Mouse (Mus musculus) kidney, embryonic 16.5 days (tissue): ENCODE data around the gene 2310057N15Rik. TPM values are rescaled to one million over a fixed set of nuclear protein-coding genes. Genes with fewer than 3 reads are reported as not detected.
"Not testable (repeated sequence)": the region's sequence is repeated elsewhere in the genome, so short reads cannot be mapped to it uniquely, and the experiment has no call there.

Source experiments
- ATAC-seq: fragments of 200-750 bp; cut with Nextera tagmentation; 2 replicates; pipeline ENCODE4 v1.8.0; 2017; ENCODE audit warnings: moderate TSS enrichment; ENCODE audit not compliant: low FRiP score, low TSS enrichment
- H3K27ac ChIP-seq: fragments of 300-500 bp; sonication (generic); 2 replicates; pipeline ENCODE4 v1.5.1; 2014; ENCODE audit warnings: low read length
- H3K27me3 ChIP-seq: fragments of 300-500 bp; sonication (generic); 2 replicates; pipeline ENCODE4 v1.6.1; 2014; ENCODE audit warnings: low read length, control low read depth, mixed read lengths; ENCODE audit not compliant: insufficient read depth
- H3K36me3 ChIP-seq: fragments of 300-500 bp; sonication (generic); 2 replicates; pipeline ENCODE4 v1.6.1; 2014; ENCODE audit warnings: low read length, control low read depth, mixed read lengths; ENCODE audit not compliant: insufficient read depth
- H3K4me1 ChIP-seq: fragments of 300-500 bp; sonication (generic); 2 replicates; pipeline ENCODE4 v1.6.1; 2014; ENCODE audit warnings: low read length, control low read depth, mixed read lengths; ENCODE audit not compliant: insufficient read depth
- H3K4me2 ChIP-seq: fragments of 300-500 bp; sonication (generic); replicated peaks from 2 replicates; pipeline ENCODE4 v1.6.1; 2014; ENCODE audit warnings: low read depth, low read length
- H3K4me3 ChIP-seq: fragments of 300-500 bp; sonication (generic); 2 replicates; pipeline ENCODE4 v1.5.1; 2014; ENCODE audit warnings: mild to moderate bottlenecking, low read length
- H3K9ac ChIP-seq: fragments of 300-500 bp; sonication (generic); replicated peaks from 2 replicates; pipeline ENCODE4 v1.6.1; 2014; ENCODE audit warnings: low read length
- H3K9me3 ChIP-seq: fragments of 300-500 bp; sonication (generic); 2 replicates; pipeline ENCODE4 v1.6.1; 2016; ENCODE audit warnings: low read length, control low read depth
- WGBS: fragments of 180-500 bp; shearing (Covaris S2); extraction: QIAGEN DNeasy Blood & Tissue Kit; methylation state at CpG from one replicate; pipeline ENCODE4 v1.1.7; 2014; 5-methylcytosine and 5-hydroxymethylcytosine counted together
- polyA plus RNA-seq: library from polyadenylated mRNA; unstranded; fragments of >200 nt; fragmentation: Nextera tagmentation; extraction: Ambion mirVana; gene quantifications from 2 replicates; pipeline ENCODE4 v1.2.1, GENCODE M21; 2015

2310057N15Rik gene
- not detected in 2 replicates for polyA plus RNA-seq

DNA sequence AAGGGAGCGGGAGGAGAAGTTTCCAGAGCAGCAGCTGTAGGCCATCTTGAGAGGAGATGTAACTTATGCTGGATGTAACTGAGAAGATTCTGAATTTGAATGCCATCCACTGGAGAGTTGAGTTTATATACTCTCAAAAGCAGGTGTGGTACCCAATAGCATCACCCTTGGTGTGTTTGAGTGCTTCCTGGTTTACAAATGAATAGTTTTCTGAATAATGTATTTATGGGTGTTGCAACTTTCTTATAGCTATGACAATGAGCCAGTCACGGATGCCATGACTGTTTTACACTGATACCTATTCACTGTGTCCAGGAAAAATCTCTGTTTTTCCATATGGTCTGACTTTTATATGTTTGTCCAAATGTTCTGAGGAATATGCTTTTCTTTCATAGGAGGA, at the start of gene 2310057N15Rik:
Gene 2310057N15Rik, minus strand, starts transcription at position 101 of the 400 bp plus-strand sequence.
- no peak for ATAC-seq
- WGBS: 89% methylated on average over 2 of the region's 2 CpGs

DNA sequence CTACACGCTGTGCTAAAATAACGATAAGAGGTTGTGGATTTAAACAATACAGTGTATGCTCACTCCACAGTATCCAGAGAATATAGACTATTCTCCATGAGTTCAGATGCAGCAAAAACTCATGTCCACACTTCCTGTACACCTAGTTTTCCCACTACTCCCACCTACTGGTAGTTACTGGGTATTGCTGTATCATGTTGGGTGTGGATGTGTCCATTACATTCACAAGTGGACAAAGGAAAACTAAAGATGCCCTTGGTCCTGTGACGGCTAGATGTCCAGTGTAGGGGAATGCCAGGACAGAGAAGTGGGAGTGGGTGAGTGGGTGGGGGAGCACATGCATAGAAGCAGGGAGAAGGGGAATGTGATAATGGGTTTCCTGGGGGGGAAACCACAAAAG, 49.7 kb upstream of the 2310057N15Rik start:
- no peak overlapping the region for H3K9ac ChIP-seq
- no peaks in the 10 kb centered on the region for H3K4me1 ChIP-seq
- no peaks in the 10 kb centered on the region for H3K27me3 ChIP-seq
- no peaks in the 10 kb centered on the region for H3K9me3 ChIP-seq
- ATAC-seq: peak; percentile 42; the same call in 1 of the 2 replicates
- H3K36me3 ChIP-seq: no peaks in the 10 kb centered on the region
- H3K4me2 ChIP-seq: no peak overlapping the region
- no peak overlapping the region for H3K27ac ChIP-seq
- no peak overlapping the region for H3K4me3 ChIP-seq
- WGBS: 74% methylated on average over 3 of the region's 3 CpGs

More for the DNA sequence above, at the start of gene 2310057N15Rik:
- Histone ChIP-seq H3K4me3 (no peak within 1 kb of the TSS), H3K4me1 (no peaks in the 10 kb centered on the region), H3K27me3 (no peaks in the 10 kb centered on the region), H3K36me3 (no peaks in the 10 kb centered on the region), H3K27ac (no peak within 1 kb of the TSS), H3K9me3 (no peaks in the 10 kb centered on the region), H3K9ac (no peak within 1 kb of the TSS), H3K4me2 (no peak within 1 kb of the TSS)

DNA sequence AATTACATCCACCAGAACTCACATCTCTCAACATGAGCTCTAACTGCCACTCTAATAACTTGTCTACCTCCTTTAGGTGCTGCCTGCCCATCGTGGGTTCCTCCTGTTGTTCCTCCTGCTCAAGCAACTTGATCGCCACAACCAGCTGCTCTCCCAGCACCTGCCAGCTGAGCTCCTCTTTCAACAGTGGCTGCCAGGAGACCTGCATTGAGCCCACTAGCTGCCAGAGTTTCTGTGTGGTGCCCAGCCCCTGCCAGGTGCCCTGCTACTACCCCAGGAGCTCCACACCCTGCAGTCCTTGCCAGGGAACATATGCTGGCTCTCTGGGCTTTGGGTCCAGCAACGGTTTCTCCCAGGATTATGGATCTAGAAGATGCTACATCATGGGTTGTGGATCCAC, 46.1 kb upstream of the 2310057N15Rik start, which contains the start of gene Krtap15:
Gene Krtap15, plus strand, starts transcription at position 150 of the 400 bp plus-strand sequence.
- Histone ChIP-seq H3K9me3 (no peaks in the 10 kb centered on the region), H3K9ac (no peak within 1 kb of the TSS), H3K27me3 (no peaks in the 10 kb centered on the region), H3K4me2 (no peak within 1 kb of the TSS), H3K4me3 (no peak within 1 kb of the TSS), H3K36me3 (no peaks in the 10 kb centered on the region), H3K27ac (no peak within 1 kb of the TSS), H3K4me1 (no peaks in the 10 kb centered on the region)
- no peak for ATAC-seq
- WGBS: 75% methylated on average over 3 of the region's 3 CpGs

GRCm38 (mm10) chr16:88811827-88812226, 37.8 kb upstream of the 2310057N15Rik start, which contains the start of gene Gm20741:
Gene Gm20741 (minus strand): TSS chr16:88812220.
- 77% methylated on average over 2 of the region's 2 CpGs for WGBS
- Histone ChIP-seq H3K36me3 (no peaks in the 10 kb centered on the region), H3K9me3 (no peaks in the 10 kb centered on the region), H3K27ac (no peak within 1 kb of the TSS), H3K27me3 (no peaks in the 10 kb centered on the region), H3K4me2 (no peak within 1 kb of the TSS), H3K9ac (no peak within 1 kb of the TSS), H3K4me3 (no peak within 1 kb of the TSS), H3K4me1 (no peaks in the 10 kb centered on the region)
- no peak for ATAC-seq

DNA sequence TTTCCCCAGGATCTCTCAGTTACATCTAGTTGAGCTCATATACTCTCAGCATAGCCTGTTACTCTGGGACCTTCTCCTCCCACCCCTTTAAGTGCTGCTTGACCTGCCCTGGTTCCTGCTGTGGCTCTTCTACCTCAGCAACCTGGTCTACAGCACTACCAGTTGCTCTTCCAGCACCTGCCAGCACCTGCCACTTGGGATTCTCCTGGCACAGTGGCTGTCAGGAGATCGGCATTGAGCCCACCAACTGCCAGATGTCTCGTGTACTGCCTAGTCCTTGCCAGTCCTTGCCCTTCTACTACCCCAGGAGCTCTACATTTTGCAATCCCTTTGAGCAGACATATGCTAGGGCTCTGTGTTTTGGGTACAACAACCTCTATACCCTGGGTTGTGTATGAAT, 12.8 kb upstream of the 2310057N15Rik start:
- Histone ChIP-seq H3K27me3 (no peaks in the 10 kb centered on the region), H3K4me1 (no peaks in the 10 kb centered on the region), H3K9ac (no peak overlapping the region), H3K27ac (no peak overlapping the region), H3K36me3 (no peaks in the 10 kb centered on the region), H3K4me3 (no peak overlapping the region), H3K4me2 (no peak overlapping the region), H3K9me3 (no peaks in the 10 kb centered on the region)
- ATAC-seq: no peak
- 91% methylated on average over 2 of the region's 2 CpGs for WGBS

GRCm38 (mm10) chr16:88777596-88777995, 3.6 kb upstream of the 2310057N15Rik start, which contains the start of gene Gm5965:
Gene Gm5965 (plus strand): TSS chr16:88777896.
- Histone ChIP-seq H3K27ac (no peak within 1 kb of the TSS), H3K4me3 (no peak within 1 kb of the TSS), H3K36me3 (no peaks in the 10 kb centered on the region), H3K4me2 (no peak within 1 kb of the TSS), H3K9me3 (no peaks in the 10 kb centered on the region), H3K27me3 (no peaks in the 10 kb centered on the region), H3K9ac (no peak within 1 kb of the TSS), H3K4me1 (no peaks in the 10 kb centered on the region)
- no peak for ATAC-seq
- 91% methylated on average over 5 of the region's 6 CpGs for WGBS

- WGBS: 78% methylated on average over 3 of the region's 3 CpGs
- not testable (repeated sequence) for H3K4me1 ChIP-seq, H3K4me2 ChIP-seq, H3K27me3 ChIP-seq, ATAC-seq, H3K27ac ChIP-seq, H3K9me3 ChIP-seq, H3K4me3 ChIP-seq, H3K36me3 ChIP-seq, H3K9ac ChIP-seq
Measured at GRCm38 (mm10) chr16:88758547-88758946, 15.5 kb downstream of the 2310057N15Rik start, which contains the start of gene 2310034C09Rik. Gene 2310034C09Rik (plus strand): TSS chr16:88758847.

DNA sequence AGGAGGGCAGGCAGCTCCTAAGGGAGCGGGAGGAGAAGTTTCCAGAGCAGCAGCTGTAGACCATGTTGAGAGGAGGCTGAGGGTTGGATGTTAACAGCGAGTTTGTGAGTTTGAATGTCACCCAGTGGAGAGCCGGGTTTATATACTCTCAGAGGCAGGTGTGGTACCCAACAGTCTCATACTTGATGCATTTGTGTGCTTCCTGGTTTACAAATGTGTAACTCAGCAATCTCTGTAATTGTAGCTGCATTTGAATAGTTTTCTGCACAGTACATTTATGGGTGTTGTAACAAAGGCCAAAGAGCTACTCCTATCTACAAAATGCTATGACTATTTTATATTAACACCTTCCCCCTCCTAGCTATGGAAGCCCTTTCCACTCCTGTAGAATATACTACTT, 22.5 kb downstream of the 2310057N15Rik start, which contains the start of gene Krtap13:
Gene Krtap13, minus strand, starts transcription at position 101 of the 400 bp plus-strand sequence.
- not testable (repeated sequence) for H3K9me3 ChIP-seq, H3K4me2 ChIP-seq, H3K27ac ChIP-seq, H3K36me3 ChIP-seq, H3K27me3 ChIP-seq, ATAC-seq, H3K9ac ChIP-seq, H3K4me3 ChIP-seq, H3K4me1 ChIP-seq
- 93% methylated on average over 3 of the region's 3 CpGs for WGBS

GRCm38 (mm10) chr16:88747943-88748342, 26.1 kb downstream of the 2310057N15Rik start:
- no peaks in the 10 kb centered on the region for H3K9me3 ChIP-seq
- 54% methylated on average over 4 of the region's 4 CpGs for WGBS
- H3K27me3 ChIP-seq: no peaks in the 10 kb centered on the region
- no peak for ATAC-seq
- no peaks in the 10 kb centered on the region for H3K36me3 ChIP-seq
- H3K27ac ChIP-seq: no peak overlapping the region
- no peaks in the 10 kb centered on the region for H3K4me1 ChIP-seq
- no peak overlapping the region for H3K9ac ChIP-seq
- no peak overlapping the region for H3K4me3 ChIP-seq
- no peak overlapping the region for H3K4me2 ChIP-seq

DNA sequence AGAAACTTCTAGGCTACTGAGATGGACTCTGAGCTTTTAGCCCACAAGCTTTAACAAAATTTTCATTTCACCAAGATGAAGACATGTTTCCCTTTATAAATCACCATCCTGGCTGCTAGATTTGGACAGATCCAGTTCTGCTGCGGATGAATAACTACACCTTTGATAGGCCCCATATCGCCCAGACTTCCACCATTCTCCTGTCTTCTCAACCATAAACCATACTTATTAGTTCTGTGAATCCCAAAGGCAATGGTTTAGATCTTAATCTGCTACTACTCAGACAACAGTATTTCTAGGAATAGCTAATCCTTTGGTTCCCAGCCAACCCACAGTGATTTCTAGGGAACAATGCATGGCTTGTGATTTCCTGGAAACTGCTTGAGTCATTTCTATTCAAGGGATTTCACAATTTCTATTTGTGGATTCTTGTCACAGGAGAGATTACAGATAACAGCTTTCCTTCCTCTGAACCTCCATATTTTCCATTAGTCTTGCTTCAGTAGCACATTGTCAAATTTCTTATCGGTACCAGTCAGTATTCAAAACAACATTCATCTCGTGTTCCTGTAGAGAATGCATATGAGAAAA, 29.2 kb downstream of the 2310057N15Rik start:
- ATAC-seq: no peak; the same call in 1 of the 2 replicates
- Histone ChIP-seq H3K4me1 (no peaks in the 10 kb centered on the region), H3K9me3 (no peaks in the 10 kb centered on the region), H3K27me3 (no peaks in the 10 kb centered on the region), H3K4me3 (no peak overlapping the region), H3K4me2 (no peak overlapping the region), H3K9ac (no peak overlapping the region), H3K36me3 (no peaks in the 10 kb centered on the region), H3K27ac (no peak overlapping the region)
- WGBS: 60% methylated on average over 4 of the region's 4 CpGs
